Mouse (Mus musculus) heart, embryonic 15.5 days (tissue): ENCODE results near the gene Klhl11. TPM values are rescaled to one million over a fixed set of nuclear protein-coding genes. Genes with fewer than 3 reads are reported as not detected.

Experiments used
- ATAC-seq: fragments of 200-750 bp; cut with Nextera tagmentation; replicated peaks from 2 replicates; pipeline ENCODE4 v1.8.0; 2017; ENCODE audit warnings: low read depth, moderate TSS enrichment; ENCODE audit not compliant: insufficient number of reproducible peaks, insufficient read depth, low FRiP score
- H3K27ac ChIP-seq: fragments of 300-500 bp; sonication (generic); 2 replicates; pipeline ENCODE4 v1.5.1; 2015; ENCODE audit warnings: mild to moderate bottlenecking, inconsistent platforms
- H3K27me3 ChIP-seq: fragments of 300-500 bp; sonication (generic); 2 replicates; pipeline ENCODE4 v1.6.1; 2015; ENCODE audit warnings: inconsistent platforms
- H3K36me3 ChIP-seq: fragments of 300-500 bp; sonication (generic); 2 replicates; pipeline ENCODE4 v1.6.1; 2015; ENCODE audit warnings: mild to moderate bottlenecking, inconsistent platforms
- H3K4me1 ChIP-seq: fragments of 300-500 bp; sonication (generic); replicated peaks from 2 replicates; pipeline ENCODE4 v1.6.1; 2015; ENCODE audit warnings: inconsistent platforms
- H3K4me2 ChIP-seq: fragments of 300-500 bp; sonication (generic); 2 replicates; pipeline ENCODE4 v1.6.1; 2015; ENCODE audit warnings: inconsistent platforms, mild to moderate bottlenecking, moderate library complexity
- H3K4me3 ChIP-seq: fragments of 300-500 bp; sonication (generic); 2 replicates; pipeline ENCODE4 v1.5.1; 2015; ENCODE audit warnings: mild to moderate bottlenecking, inconsistent platforms
- H3K9ac ChIP-seq: fragments of 300-500 bp; sonication (generic); 2 replicates; pipeline ENCODE4 v1.6.1; 2015; ENCODE audit warnings: mild to moderate bottlenecking, inconsistent platforms
- H3K9me3 ChIP-seq: fragments of 300-500 bp; sonication (generic); replicated peaks from 2 replicates; pipeline ENCODE4 v1.6.1; 2016; ENCODE audit warnings: inconsistent platforms
- WGBS: fragments of 180-500 bp; shearing (Covaris S2); methylation state at CpG from one replicate; pipeline ENCODE4 v1.1.7; 2015; ENCODE audit warnings: mixed read lengths; 5-methylcytosine and 5-hydroxymethylcytosine counted together
- polyA plus RNA-seq: library from polyadenylated mRNA; unstranded; fragments of >200 nt; fragmentation: Nextera tagmentation; extraction: Ambion mirVana; gene quantifications from 2 replicates; pipeline ENCODE4 v1.2.1, GENCODE M21; 2015

Klhl11 gene
- 6.9 and 8.7 TPM in 2 replicates for polyA plus RNA-seq

GRCm38 (mm10) chr11:100472197-100472934, at the start of gene Klhl11:
Gene Klhl11, minus strand, starts transcription at chr11:100472741.
- Histone ChIP-seq H3K27me3 (no peaks in the 10 kb centered on the region), H3K36me3 (peaks cover 14% of the 10 kb centered on the region; the same call in 1 of the 2 replicates), H3K9me3 (no peaks in the 10 kb centered on the region), H3K4me1 (peaks cover 14% of the 10 kb centered on the region), H3K27ac (peak within 1 kb of the TSS; percentile 69), H3K4me3 (peak within 1 kb of the TSS; percentile 82), H3K4me2 (peak within 1 kb of the TSS; percentile 95), H3K9ac (peak within 1 kb of the TSS; percentile 83)
- ATAC-seq, result peak; percentile 96
- WGBS, result under 1% methylated on average over 83 of the region's 83 CpGs

DNA sequence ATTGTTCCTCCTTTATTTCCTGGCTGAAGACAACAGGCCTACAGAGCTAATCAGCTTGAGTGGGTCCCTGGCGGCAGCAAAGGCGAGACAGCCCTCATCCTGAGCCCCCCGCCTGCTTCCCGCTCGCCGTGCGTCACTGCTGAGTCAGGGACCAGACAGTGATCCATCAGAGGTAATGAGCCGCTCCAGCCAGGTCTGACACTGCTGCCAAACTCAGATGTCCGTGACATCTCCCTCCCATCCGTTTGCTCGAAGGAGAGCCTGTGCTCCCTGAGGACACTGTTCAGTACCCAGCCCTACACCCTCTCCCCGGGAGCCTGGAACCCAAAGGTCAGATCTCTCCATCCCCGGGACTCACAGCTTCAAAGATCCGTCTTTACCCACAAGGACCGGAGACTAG, 48.3 kb upstream of the Klhl11 start:
- 74% methylated on average over 15 of the region's 15 CpGs for WGBS
- Histone ChIP-seq H3K9me3 (no peaks in the 10 kb centered on the region), H3K4me2 (no peak overlapping the region), H3K9ac (no peak overlapping the region), H3K27ac (no peak overlapping the region), H3K27me3 (no peaks in the 10 kb centered on the region), H3K4me3 (no peak overlapping the region), H3K4me1 (peaks cover 18% of the 10 kb centered on the region), H3K36me3 (peaks cover 68% of the 10 kb centered on the region)
- ATAC-seq, result no peak; the same call in 1 of the 2 replicates

- no peak overlapping the region for H3K4me3 ChIP-seq
- H3K27me3 ChIP-seq, result no peaks in the 10 kb centered on the region
- no peak overlapping the region for H3K4me2 ChIP-seq
- 79% methylated on average over 7 of the region's 7 CpGs for WGBS
- peaks cover 85% of the 10 kb centered on the region for H3K36me3 ChIP-seq
- no peaks in the 10 kb centered on the region for H3K9me3 ChIP-seq
- H3K27ac ChIP-seq, result no peak overlapping the region
- H3K9ac ChIP-seq, result no peak overlapping the region
- no peak for ATAC-seq
- H3K4me1 ChIP-seq, result 0 out of 2 replicates have a peak, but pooled peaks cover 1% of the 10 kb centered on the region
Observed at GRCm38 (mm10) chr11:100519188-100519587, 46.6 kb upstream of the Klhl11 start.

DNA sequence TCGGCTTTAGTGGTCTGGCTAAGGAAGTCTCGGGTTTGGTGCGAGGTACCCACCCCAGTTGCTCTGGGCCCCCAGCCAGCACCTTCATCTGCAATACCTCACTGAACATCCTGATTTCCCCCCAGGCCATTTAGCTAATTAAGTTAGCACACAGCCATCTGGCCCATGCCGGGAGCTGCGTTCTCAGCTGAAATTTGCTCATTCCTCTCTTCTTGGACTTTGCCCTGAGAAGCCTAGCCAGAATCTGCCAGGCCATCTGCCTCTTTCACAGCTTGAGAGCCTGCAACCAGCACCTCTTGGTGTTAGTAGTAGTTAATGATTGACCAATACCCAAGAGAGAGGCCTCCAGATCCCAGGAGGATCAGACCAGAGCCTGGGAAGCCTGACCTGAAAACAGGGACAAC, 45.6 kb upstream of the Klhl11 start:
- 76% methylated on average over 5 of the region's 5 CpGs for WGBS
- H3K36me3 ChIP-seq, result peaks cover 92% of the 10 kb centered on the region
- no peak for ATAC-seq

GRCm38 (mm10) chr11:100516291-100516690, 43.8 kb upstream of the Klhl11 start:
- H3K27me3 ChIP-seq, result no peaks in the 10 kb centered on the region
- H3K4me1 ChIP-seq, result no peaks in the 10 kb centered on the region
- H3K36me3 ChIP-seq, result peaks cover 92% of the 10 kb centered on the region
- ATAC-seq, result no peak
- no peak overlapping the region for H3K9ac ChIP-seq
- 70% methylated on average over 9 of the region's 9 CpGs for WGBS
- no peak overlapping the region for H3K4me3 ChIP-seq
- H3K9me3 ChIP-seq, result no peaks in the 10 kb centered on the region
- no peak overlapping the region for H3K4me2 ChIP-seq
- H3K27ac ChIP-seq, result no peak overlapping the region

More for the DNA sequence above, 45.6 kb upstream of the Klhl11 start:
- H3K4me3 ChIP-seq, result no peak overlapping the region
- H3K9ac ChIP-seq, result no peak overlapping the region
- no peaks in the 10 kb centered on the region for H3K9me3 ChIP-seq
- H3K27me3 ChIP-seq, result no peaks in the 10 kb centered on the region
- no peak overlapping the region for H3K4me2 ChIP-seq
- H3K27ac ChIP-seq, result no peak overlapping the region
- no peaks in the 10 kb centered on the region for H3K4me1 ChIP-seq

- Histone ChIP-seq H3K4me2 (no peak overlapping the region), H3K27ac (no peak overlapping the region), H3K4me3 (no peak overlapping the region), H3K36me3 (peaks cover 95% of the 10 kb centered on the region), H3K4me1 (no peaks in the 10 kb centered on the region), H3K9me3 (no peaks in the 10 kb centered on the region), H3K27me3 (no peaks in the 10 kb centered on the region), H3K9ac (no peak overlapping the region)
- WGBS, result 91% methylated on average over 9 of the region's 9 CpGs
- ATAC-seq, result no peak
Observed at GRCm38 (mm10) chr11:100515789-100516188, 43.2 kb upstream of the Klhl11 start.

DNA sequence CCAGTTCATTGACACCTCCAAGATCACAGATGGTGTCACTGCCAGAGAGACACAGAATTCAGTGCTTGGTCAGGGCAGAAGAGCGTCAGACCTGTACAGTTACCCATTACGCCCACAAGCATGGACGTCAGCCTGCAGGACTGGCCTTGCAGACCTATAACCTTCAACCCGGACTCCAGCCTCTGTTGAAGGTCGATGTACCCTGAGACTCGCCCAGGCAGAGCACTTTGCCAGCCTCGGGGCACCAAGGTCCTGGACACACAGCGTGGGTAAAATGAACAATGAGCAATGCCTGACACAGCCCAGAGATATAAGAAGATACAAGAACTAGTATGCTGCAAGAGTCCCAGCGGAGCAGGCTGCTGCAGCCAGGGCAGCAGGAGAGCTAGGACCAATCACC, 42.5 kb upstream of the Klhl11 start:
- Histone ChIP-seq H3K4me3 (no peak overlapping the region), H3K36me3 (peaks cover 90% of the 10 kb centered on the region), H3K27me3 (no peaks in the 10 kb centered on the region), H3K9ac (no peak overlapping the region), H3K9me3 (no peaks in the 10 kb centered on the region), H3K4me1 (no peaks in the 10 kb centered on the region), H3K4me2 (no peak overlapping the region), H3K27ac (no peak overlapping the region)
- ATAC-seq, result no peak
- WGBS, result 84% methylated on average over 9 of the region's 9 CpGs

GRCm38 (mm10) chr11:100513716-100514115, 41.2 kb upstream of the Klhl11 start:
- Histone ChIP-seq H3K27ac (no peak overlapping the region), H3K27me3 (no peaks in the 10 kb centered on the region), H3K9me3 (no peaks in the 10 kb centered on the region), H3K4me1 (no peaks in the 10 kb centered on the region), H3K4me3 (no peak overlapping the region), H3K4me2 (no peak overlapping the region), H3K9ac (no peak overlapping the region), H3K36me3 (peaks cover 88% of the 10 kb centered on the region)
- ATAC-seq, result no peak
- 82% methylated on average over 10 of the region's 10 CpGs for WGBS

DNA sequence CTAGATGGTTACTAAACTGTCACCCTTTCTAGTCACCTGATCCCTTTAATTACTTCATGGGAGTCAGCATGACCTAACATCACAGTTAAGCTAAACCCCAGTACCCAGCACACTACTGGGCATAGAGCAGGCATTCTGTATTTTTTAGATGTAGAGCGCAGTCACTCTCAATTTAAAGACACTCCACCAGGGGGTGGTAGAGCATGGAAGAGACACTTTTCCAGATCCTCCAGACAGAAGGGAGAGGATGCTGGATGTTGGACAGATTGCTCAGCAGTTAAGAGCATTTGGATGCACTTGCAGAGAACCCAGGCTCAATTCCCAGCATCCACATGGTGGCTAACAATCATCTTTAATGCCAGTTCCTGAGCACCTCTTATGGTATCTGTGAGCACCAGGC, 39.8 kb upstream of the Klhl11 start:
- Histone ChIP-seq H3K4me3 (no peak overlapping the region), H3K27ac (no peak overlapping the region), H3K9me3 (no peaks in the 10 kb centered on the region), H3K27me3 (no peaks in the 10 kb centered on the region), H3K36me3 (peaks cover 86% of the 10 kb centered on the region), H3K4me2 (no peak overlapping the region), H3K9ac (no peak overlapping the region), H3K4me1 (no peaks in the 10 kb centered on the region)
- ATAC-seq, result no peak
- 84% methylated on average over 1 of the region's 1 CpGs for WGBS

GRCm38 (mm10) chr11:100510556-100510955, 38.0 kb upstream of the Klhl11 start:
- Histone ChIP-seq H3K9ac (no peak overlapping the region), H3K27me3 (no peaks in the 10 kb centered on the region), H3K9me3 (no peaks in the 10 kb centered on the region), H3K4me2 (no peak overlapping the region), H3K4me1 (no peaks in the 10 kb centered on the region), H3K4me3 (no peak overlapping the region), H3K27ac (no peak overlapping the region), H3K36me3 (peaks cover 89% of the 10 kb centered on the region)
- no peak for ATAC-seq
- WGBS, result 94% methylated on average over 2 of the region's 2 CpGs

DNA sequence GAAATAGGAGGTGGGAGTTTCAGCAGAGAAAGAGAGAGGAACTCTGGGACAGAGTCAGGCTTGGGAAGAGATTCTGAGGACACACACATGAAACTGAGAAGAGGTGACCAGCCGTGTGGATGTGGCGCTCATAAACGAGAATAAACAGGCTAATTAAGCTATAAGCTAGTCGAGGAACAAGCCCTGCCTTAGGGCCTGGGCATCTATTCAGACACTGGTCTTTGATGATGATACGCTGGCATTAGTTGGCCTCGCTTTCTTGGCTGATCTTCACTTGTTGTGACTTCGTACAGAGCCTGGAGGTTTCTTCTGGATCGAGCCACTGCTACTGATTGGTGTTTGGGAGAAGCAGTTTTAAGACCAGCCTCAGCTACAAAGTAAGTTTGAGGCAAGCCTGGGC, 33.5 kb upstream of the Klhl11 start:
- Histone ChIP-seq H3K9ac (no peak overlapping the region), H3K36me3 (peaks cover 81% of the 10 kb centered on the region), H3K4me2 (no peak overlapping the region), H3K9me3 (no peaks in the 10 kb centered on the region), H3K27me3 (no peaks in the 10 kb centered on the region), H3K4me3 (no peak overlapping the region), H3K4me1 (no peaks in the 10 kb centered on the region), H3K27ac (no peak overlapping the region)
- 93% methylated on average over 8 of the region's 8 CpGs for WGBS
- ATAC-seq, result no peak
